Mouse (Mus musculus) kidney, embryonic 16.5 days (tissue): ENCODE measurements around the gene Rab8a. TPM values are rescaled to one million over a fixed set of nuclear protein-coding genes. Genes with fewer than 3 reads are reported as not detected.
A peak's percentile ranks its signal among the peaks of the same experiment; 100 is the strongest.

Experiments used
- ATAC-seq: fragments of 200-750 bp; cut with Nextera tagmentation; 2 replicates; pipeline ENCODE4 v1.8.0; 2017; ENCODE audit warnings: moderate TSS enrichment; ENCODE audit not compliant: low FRiP score, low TSS enrichment
- H3K27ac ChIP-seq: fragments of 300-500 bp; sonication (generic); 2 replicates; pipeline ENCODE4 v1.5.1; 2014; ENCODE audit warnings: low read length
- H3K27me3 ChIP-seq: fragments of 300-500 bp; sonication (generic); 2 replicates; pipeline ENCODE4 v1.6.1; 2014; ENCODE audit warnings: low read length, control low read depth, mixed read lengths; ENCODE audit not compliant: insufficient read depth
- H3K36me3 ChIP-seq: fragments of 300-500 bp; sonication (generic); 2 replicates; pipeline ENCODE4 v1.6.1; 2014; ENCODE audit warnings: low read length, control low read depth, mixed read lengths; ENCODE audit not compliant: insufficient read depth
- H3K4me1 ChIP-seq: fragments of 300-500 bp; sonication (generic); 2 replicates; pipeline ENCODE4 v1.6.1; 2014; ENCODE audit warnings: low read length, control low read depth, mixed read lengths; ENCODE audit not compliant: insufficient read depth
- H3K4me2 ChIP-seq: fragments of 300-500 bp; sonication (generic); replicated peaks from 2 replicates; pipeline ENCODE4 v1.6.1; 2014; ENCODE audit warnings: low read depth, low read length
- H3K4me3 ChIP-seq: fragments of 300-500 bp; sonication (generic); 2 replicates; pipeline ENCODE4 v1.5.1; 2014; ENCODE audit warnings: mild to moderate bottlenecking, low read length
- H3K9ac ChIP-seq: fragments of 300-500 bp; sonication (generic); replicated peaks from 2 replicates; pipeline ENCODE4 v1.6.1; 2014; ENCODE audit warnings: low read length
- H3K9me3 ChIP-seq: fragments of 300-500 bp; sonication (generic); 2 replicates; pipeline ENCODE4 v1.6.1; 2016; ENCODE audit warnings: low read length, control low read depth
- WGBS: fragments of 180-500 bp; shearing (Covaris S2); extraction: QIAGEN DNeasy Blood & Tissue Kit; methylation state at CpG from one replicate; pipeline ENCODE4 v1.1.7; 2014; 5-methylcytosine and 5-hydroxymethylcytosine counted together
- polyA plus RNA-seq: library from polyadenylated mRNA; unstranded; fragments of >200 nt; fragmentation: Nextera tagmentation; extraction: Ambion mirVana; gene quantifications from 2 replicates; pipeline ENCODE4 v1.2.1, GENCODE M21; 2015

The Rab8a gene
- polyA plus RNA-seq, 1 experiment from 2014 or later: 143 TPM

DNA sequence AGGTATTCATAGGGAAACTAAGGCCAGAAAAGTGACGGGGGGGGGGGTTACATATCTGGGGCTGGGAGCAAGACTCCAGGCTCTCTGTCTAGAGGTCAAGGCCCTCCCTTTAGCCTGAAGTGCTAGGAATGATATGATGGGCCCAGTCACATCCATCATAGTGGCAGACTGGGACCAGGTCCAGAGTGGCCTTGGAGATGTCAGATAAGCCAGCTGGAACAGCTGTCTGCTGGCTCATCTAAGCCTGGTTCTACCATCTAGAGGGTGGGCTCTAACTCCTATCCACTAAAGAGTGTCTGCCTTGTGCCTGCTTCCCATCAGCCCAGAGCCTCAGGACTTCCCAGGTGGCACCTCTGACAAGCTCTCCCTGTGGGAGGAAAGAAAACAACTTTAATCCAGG lies 28.1 kb upstream of the Rab8a start:
- Histone ChIP-seq H3K4me3 (no peak overlapping the region), H3K4me2 (no peak overlapping the region), H3K27me3 (no peaks in the 10 kb centered on the region), H3K9me3 (no peaks in the 10 kb centered on the region), H3K27ac (peak overlapping the region; percentile 11; the same call in 1 of the 2 replicates), H3K9ac (no peak overlapping the region), H3K4me1 (peaks cover 19% of the 10 kb centered on the region), H3K36me3 (no peaks in the 10 kb centered on the region)
- no peak for ATAC-seq
- 72% methylated on average over 1 of the region's 1 CpGs for WGBS

- Histone ChIP-seq H3K27me3 (no peaks in the 10 kb centered on the region), H3K9ac (no peak overlapping the region), H3K27ac (peak overlapping the region; percentile 11; the same call in 1 of the 2 replicates), H3K9me3 (no peaks in the 10 kb centered on the region), H3K4me3 (no peak overlapping the region), H3K36me3 (peaks cover 5% of the 10 kb centered on the region; the same call in 1 of the 2 replicates), H3K4me2 (no peak overlapping the region), H3K4me1 (peaks cover 19% of the 10 kb centered on the region)
- ATAC-seq: no peak
- WGBS: 13% methylated on average over 1 of the region's 1 CpGs
Observed at GRCm38 (mm10) chr8:72133507-72133906, 27.5 kb upstream of the Rab8a start.

- Histone ChIP-seq H3K36me3 (peaks cover 19% of the 10 kb centered on the region), H3K4me1 (peaks cover 19% of the 10 kb centered on the region), H3K9ac (peak within 1 kb of the TSS; percentile 95), H3K4me3 (peak within 1 kb of the TSS; percentile 93), H3K27me3 (no peaks in the 10 kb centered on the region), H3K27ac (peak within 1 kb of the TSS; percentile 100), H3K9me3 (no peaks in the 10 kb centered on the region), H3K4me2 (peak within 1 kb of the TSS; percentile 83)
- under 1% methylated on average over 25 of the region's 49 CpGs for WGBS
- peak; percentile 88 for ATAC-seq
Observed at GRCm38 (mm10) chr8:72134756-72135445, 26.1 kb upstream of the Rab8a start, which contains the start of gene Tpm4. Gene Tpm4, plus strand, starts transcription at chr8:72134975.

- WGBS: under 1% methylated on average over 52 of the region's 62 CpGs
- Histone ChIP-seq H3K36me3 (peaks cover 25% of the 10 kb centered on the region), H3K4me1 (peaks cover 19% of the 10 kb centered on the region), H3K9ac (peak overlapping the region; percentile 95), H3K27me3 (no peaks in the 10 kb centered on the region), H3K4me2 (peak overlapping the region; percentile 83), H3K9me3 (no peaks in the 10 kb centered on the region), H3K4me3 (peak overlapping the region; percentile 93), H3K27ac (peak overlapping the region; percentile 100)
- peak; percentile 60 for ATAC-seq
Observed at GRCm38 (mm10) chr8:72135446-72136301, 25.3 kb upstream of the Rab8a start.

DNA sequence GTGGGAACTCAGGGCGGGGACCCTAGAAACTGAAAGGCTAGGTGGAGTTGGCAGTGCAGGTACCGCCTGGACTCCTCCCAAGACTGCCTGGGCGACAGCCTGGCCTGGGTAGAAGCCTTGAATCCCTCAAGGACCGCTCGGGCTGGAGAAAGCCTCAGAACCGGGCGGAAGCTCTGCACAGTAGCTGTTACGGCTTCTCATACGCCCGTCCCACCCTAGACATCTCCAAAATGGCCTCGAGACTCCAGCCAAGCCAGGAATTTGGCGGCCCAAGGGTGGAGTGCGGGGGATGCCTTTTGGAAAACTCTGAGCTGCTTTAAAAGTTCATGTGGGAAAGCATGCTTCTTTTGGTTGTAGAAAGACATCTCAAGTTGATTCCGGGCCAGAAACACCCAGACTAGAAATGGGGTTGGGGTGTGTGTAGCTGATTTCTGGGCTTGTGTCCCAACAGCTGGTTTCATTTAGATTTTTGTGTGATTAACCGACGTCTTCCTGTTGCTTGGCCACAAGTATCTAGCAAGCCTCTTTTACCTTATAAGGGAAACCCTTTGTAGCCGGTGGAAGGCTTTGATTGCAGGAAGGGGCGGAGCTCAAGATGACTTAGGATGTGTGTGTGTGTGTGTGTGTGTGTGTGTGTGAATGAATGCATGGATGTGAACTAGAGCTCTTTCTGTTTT lies 24.6 kb upstream of the Rab8a start:
- Histone ChIP-seq H3K27me3 (no peaks in the 10 kb centered on the region), H3K9ac (peak overlapping the region; percentile 95), H3K4me1 (peaks cover 19% of the 10 kb centered on the region), H3K9me3 (no peaks in the 10 kb centered on the region), H3K4me3 (peak overlapping the region; percentile 93), H3K27ac (peak overlapping the region; percentile 100), H3K36me3 (peaks cover 33% of the 10 kb centered on the region), H3K4me2 (peak overlapping the region; percentile 83)
- ATAC-seq: peak; percentile 50
- under 1% methylated on average over 18 of the region's 18 CpGs for WGBS

DNA sequence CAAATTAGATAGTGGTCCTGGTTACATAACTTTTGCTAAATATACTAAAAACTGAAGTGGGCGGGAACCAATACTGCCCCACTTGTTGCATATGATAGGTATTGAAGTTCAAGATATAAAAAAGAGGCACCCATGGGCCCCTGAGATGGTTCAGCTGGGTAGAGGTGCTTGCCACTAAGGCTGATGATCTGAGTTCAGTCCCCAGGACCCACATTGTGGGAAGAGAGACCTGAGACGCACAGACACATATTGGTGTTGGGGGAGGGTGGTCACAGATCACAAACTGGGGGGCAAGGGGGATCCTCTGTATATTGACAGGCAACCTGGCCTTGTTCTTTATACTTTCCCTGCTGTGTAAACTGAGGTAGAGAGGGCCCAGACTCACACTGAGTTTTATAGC lies 23.6 kb upstream of the Rab8a start:
- H3K9ac ChIP-seq: peak overlapping the region; percentile 9; the same call in 1 of the 2 replicates
- H3K27ac ChIP-seq: no peak overlapping the region; the same call in 1 of the 2 replicates
- H3K4me3 ChIP-seq: peak overlapping the region; percentile 93
- no peaks in the 10 kb centered on the region for H3K9me3 ChIP-seq
- no peaks in the 10 kb centered on the region for H3K27me3 ChIP-seq
- H3K4me2 ChIP-seq: peak overlapping the region; percentile 83
- peaks cover 19% of the 10 kb centered on the region for H3K4me1 ChIP-seq
- WGBS: 69% methylated on average over 2 of the region's 2 CpGs
- no peak for ATAC-seq
- H3K36me3 ChIP-seq: peaks cover 42% of the 10 kb centered on the region

DNA sequence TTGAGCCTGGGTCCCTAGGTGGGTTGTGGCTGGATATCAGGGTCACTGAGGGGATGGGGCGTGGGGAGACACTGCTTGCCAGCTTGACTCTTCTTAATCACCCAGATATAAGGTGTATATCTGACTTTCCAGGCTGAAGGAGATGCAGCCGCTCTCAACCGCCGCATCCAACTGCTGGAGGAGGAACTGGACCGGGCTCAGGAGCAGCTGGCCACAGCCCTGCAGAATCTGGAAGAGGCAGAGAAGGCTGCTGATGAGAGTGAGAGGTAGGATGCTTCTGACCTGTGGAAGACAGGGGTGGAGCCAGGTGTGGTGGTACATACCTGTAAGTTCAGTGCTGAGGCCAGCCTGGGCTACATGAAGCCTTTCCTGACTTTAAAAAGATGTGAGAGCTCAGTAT lies 22.5 kb upstream of the Rab8a start:
- Histone ChIP-seq H3K4me2 (no peak overlapping the region), H3K9ac (no peak overlapping the region), H3K27me3 (no peaks in the 10 kb centered on the region), H3K36me3 (peaks cover 52% of the 10 kb centered on the region), H3K4me3 (no peak overlapping the region), H3K4me1 (peaks cover 16% of the 10 kb centered on the region), H3K9me3 (no peaks in the 10 kb centered on the region), H3K27ac (no peak overlapping the region)
- 94% methylated on average over 5 of the region's 5 CpGs for WGBS
- no peak for ATAC-seq

DNA sequence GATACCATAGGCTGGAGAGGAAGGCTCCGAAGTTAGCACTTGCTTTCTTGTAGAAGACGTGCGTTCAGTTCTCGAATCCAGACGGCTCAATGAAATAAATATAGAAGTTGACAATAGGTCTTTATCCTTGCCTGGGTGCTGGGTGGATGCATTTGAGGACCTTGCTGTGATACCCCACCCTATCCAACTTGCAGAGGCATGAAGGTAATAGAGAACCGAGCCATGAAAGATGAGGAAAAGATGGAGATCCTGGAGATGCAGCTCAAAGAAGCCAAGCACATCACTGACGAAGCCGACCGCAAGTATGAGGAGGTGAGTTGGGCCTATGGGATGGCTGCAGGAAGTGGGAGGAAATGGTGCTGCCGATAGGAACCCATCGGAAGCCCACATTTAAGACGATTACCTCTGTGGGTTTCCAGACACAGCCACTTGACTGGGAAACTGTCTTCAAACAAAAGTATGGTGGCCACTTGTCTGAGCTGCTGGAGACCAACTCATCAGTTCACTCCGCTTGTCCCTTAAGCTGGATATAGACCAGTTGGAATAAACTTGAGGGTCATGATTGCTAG lies 17.7 kb upstream of the Rab8a start:
- peaks cover 94% of the 10 kb centered on the region for H3K36me3 ChIP-seq
- H3K9ac ChIP-seq: no peak overlapping the region
- 0 out of 2 replicates have a peak, but pooled peaks cover 3% of the 10 kb centered on the region for H3K4me1 ChIP-seq
- WGBS: 90% methylated on average over 13 of the region's 13 CpGs
- H3K27ac ChIP-seq: no peak overlapping the region
- no peak overlapping the region for H3K4me2 ChIP-seq
- ATAC-seq: no peak
- no peaks in the 10 kb centered on the region for H3K9me3 ChIP-seq
- H3K27me3 ChIP-seq: no peaks in the 10 kb centered on the region
- H3K4me3 ChIP-seq: no peak overlapping the region

- Histone ChIP-seq H3K4me3 (no peak overlapping the region), H3K4me1 (0 out of 2 replicates have a peak, but pooled peaks cover 5% of the 10 kb centered on the region), H3K27ac (no peak overlapping the region), H3K9me3 (no peaks in the 10 kb centered on the region), H3K27me3 (no peaks in the 10 kb centered on the region), H3K4me2 (no peak overlapping the region), H3K9ac (no peak overlapping the region), H3K36me3 (peaks cover 91% of the 10 kb centered on the region)
- ATAC-seq: no peak
- WGBS: 93% methylated on average over 5 of the region's 5 CpGs
Observed at GRCm38 (mm10) chr8:72144345-72144975, 16.5 kb upstream of the Rab8a start.
